Mouse (Mus musculus): ENCODE measurements around the gene Nrm. TPM values are rescaled to one million over a fixed set of nuclear protein-coding genes. Genes with fewer than 3 reads are reported as not detected.

Gene Nrm
- polyA plus RNA-seq, 1 experiment: 1.7 TPM

GRCm38 (mm10) chr17:35868165-35868820, 7.2 kb downstream of the Nrm start:
- Histone ChIP-seq H3K27me3 (ENCODE audit: control insufficient read depth) (peaks cover 87% of the 10 kb centered on the region), H3K4me3 (replicated peaks) (peak overlapping the region; percentile 48), H3K36me3 (ENCODE audit: control insufficient read depth) (peaks cover 16% of the 10 kb centered on the region), H3K4me1 (ENCODE audit: control insufficient read depth) (peaks cover 49% of the 10 kb centered on the region), H3K9me3 (ENCODE audit: control insufficient read depth, low read length) (peaks cover 23% of the 10 kb centered on the region)
- TF ChIP-seq TAL1 (IDR thresholded peaks at IDR 0.05; ENCODE audit: low read length) (no peak), GATA1 (IDR thresholded peaks at IDR 0.05; ENCODE audit: low read length) (no peak)

GRCm38 (mm10) chr17:35868961-35869345, 7.8 kb downstream of the Nrm start:
- H3K36me3 ChIP-seq (ENCODE audit: control insufficient read depth): peaks cover 10% of the 10 kb centered on the region
- H3K4me1 ChIP-seq (ENCODE audit: control insufficient read depth): peaks cover 53% of the 10 kb centered on the region
- no peak for TF ChIP-seq GATA1 (IDR thresholded peaks at IDR 0.05; ENCODE audit: low read length)
- no peak for TF ChIP-seq TAL1 (IDR thresholded peaks at IDR 0.05; ENCODE audit: low read length)
- peaks cover 23% of the 10 kb centered on the region for H3K9me3 ChIP-seq (ENCODE audit: control insufficient read depth, low read length)
- peak overlapping the region; percentile 48 for H3K4me3 ChIP-seq (replicated peaks)
- peaks cover 81% of the 10 kb centered on the region for H3K27me3 ChIP-seq (ENCODE audit: control insufficient read depth)

GRCm38 (mm10) chr17:35869346-35870067, 8.4 kb downstream of the Nrm start:
- peaks cover 75% of the 10 kb centered on the region for H3K27me3 ChIP-seq (ENCODE audit: control insufficient read depth)
- peak overlapping the region; percentile 48 for H3K4me3 ChIP-seq (replicated peaks)
- H3K4me1 ChIP-seq (ENCODE audit: control insufficient read depth): peaks cover 54% of the 10 kb centered on the region

GRCm38 (mm10) chr17:35870151-35870883, 9.2 kb downstream of the Nrm start:
- Histone ChIP-seq H3K4me1 (ENCODE audit: control insufficient read depth) (peaks cover 54% of the 10 kb centered on the region), H3K27me3 (ENCODE audit: control insufficient read depth) (peaks cover 67% of the 10 kb centered on the region), H3K9me3 (ENCODE audit: control insufficient read depth, low read length) (peaks cover 23% of the 10 kb centered on the region), H3K4me3 (replicated peaks) (no peak overlapping the region), H3K36me3 (ENCODE audit: control insufficient read depth) (no peaks in the 10 kb centered on the region; the same call in 1 of the 2 replicates)
- TF ChIP-seq TAL1 (IDR thresholded peaks at IDR 0.05; ENCODE audit: low read length) (no peak), GATA1 (IDR thresholded peaks at IDR 0.05; ENCODE audit: low read length) (no peak)

More at GRCm38 (mm10) chr17:35869346-35870067, 8.4 kb downstream of the Nrm start:
- Histone ChIP-seq H3K9me3 (ENCODE audit: control insufficient read depth, low read length) (peaks cover 23% of the 10 kb centered on the region), H3K36me3 (ENCODE audit: control insufficient read depth) (peaks cover 4% of the 10 kb centered on the region)
- TF ChIP-seq GATA1 (IDR thresholded peaks at IDR 0.05; ENCODE audit: low read length): no peak
- TF ChIP-seq TAL1 (IDR thresholded peaks at IDR 0.05; ENCODE audit: low read length): no peak

GRCm38 (mm10) chr17:35870884-35871696, 10.0 kb downstream of the Nrm start:
- Histone ChIP-seq H3K27me3 (ENCODE audit: control insufficient read depth) (peaks cover 59% of the 10 kb centered on the region), H3K9me3 (ENCODE audit: control insufficient read depth, low read length) (peaks cover 16% of the 10 kb centered on the region), H3K4me3 (replicated peaks) (no peak overlapping the region), H3K36me3 (ENCODE audit: control insufficient read depth) (no peaks in the 10 kb centered on the region; the same call in 1 of the 2 replicates), H3K4me1 (ENCODE audit: control insufficient read depth) (peaks cover 46% of the 10 kb centered on the region)
- no peak for TF ChIP-seq TAL1 (IDR thresholded peaks at IDR 0.05; ENCODE audit: low read length)
- TF ChIP-seq GATA1 (IDR thresholded peaks at IDR 0.05; ENCODE audit: low read length): no peak

GRCm38 (mm10) chr17:35873774-35874519, 12.8 kb downstream of the Nrm start:
- TF ChIP-seq TAL1 (IDR thresholded peaks at IDR 0.05; ENCODE audit: low read length) (no peak), GATA1 (IDR thresholded peaks at IDR 0.05; ENCODE audit: low read length) (no peak)
- H3K9me3 ChIP-seq (ENCODE audit: control insufficient read depth, low read length): peaks cover 6% of the 10 kb centered on the region
- peaks cover 31% of the 10 kb centered on the region for H3K27me3 ChIP-seq (ENCODE audit: control insufficient read depth)
- H3K4me3 ChIP-seq (replicated peaks): no peak overlapping the region
- no peaks in the 10 kb centered on the region; the same call in 1 of the 2 replicates for H3K36me3 ChIP-seq (ENCODE audit: control insufficient read depth)
- peaks cover 28% of the 10 kb centered on the region for H3K4me1 ChIP-seq (ENCODE audit: control insufficient read depth)

- H3K4me1 ChIP-seq (ENCODE audit: control insufficient read depth): peaks cover 25% of the 10 kb centered on the region
Measured at GRCm38 (mm10) chr17:35874721-35875120, 13.6 kb downstream of the Nrm start.

More at GRCm38 (mm10) chr17:35874721-35875120, 13.6 kb downstream of the Nrm start:
- Histone ChIP-seq H3K36me3 (ENCODE audit: control insufficient read depth) (no peaks in the 10 kb centered on the region; the same call in 1 of the 2 replicates), H3K4me3 (replicated peaks) (no peak overlapping the region), H3K27me3 (ENCODE audit: control insufficient read depth) (peaks cover 23% of the 10 kb centered on the region), H3K9me3 (ENCODE audit: control insufficient read depth, low read length) (peaks cover 6% of the 10 kb centered on the region)
- TF ChIP-seq TAL1 (IDR thresholded peaks at IDR 0.05; ENCODE audit: low read length): no peak
- TF ChIP-seq GATA1 (IDR thresholded peaks at IDR 0.05; ENCODE audit: low read length): no peak
